In the genomic region with DNA sequence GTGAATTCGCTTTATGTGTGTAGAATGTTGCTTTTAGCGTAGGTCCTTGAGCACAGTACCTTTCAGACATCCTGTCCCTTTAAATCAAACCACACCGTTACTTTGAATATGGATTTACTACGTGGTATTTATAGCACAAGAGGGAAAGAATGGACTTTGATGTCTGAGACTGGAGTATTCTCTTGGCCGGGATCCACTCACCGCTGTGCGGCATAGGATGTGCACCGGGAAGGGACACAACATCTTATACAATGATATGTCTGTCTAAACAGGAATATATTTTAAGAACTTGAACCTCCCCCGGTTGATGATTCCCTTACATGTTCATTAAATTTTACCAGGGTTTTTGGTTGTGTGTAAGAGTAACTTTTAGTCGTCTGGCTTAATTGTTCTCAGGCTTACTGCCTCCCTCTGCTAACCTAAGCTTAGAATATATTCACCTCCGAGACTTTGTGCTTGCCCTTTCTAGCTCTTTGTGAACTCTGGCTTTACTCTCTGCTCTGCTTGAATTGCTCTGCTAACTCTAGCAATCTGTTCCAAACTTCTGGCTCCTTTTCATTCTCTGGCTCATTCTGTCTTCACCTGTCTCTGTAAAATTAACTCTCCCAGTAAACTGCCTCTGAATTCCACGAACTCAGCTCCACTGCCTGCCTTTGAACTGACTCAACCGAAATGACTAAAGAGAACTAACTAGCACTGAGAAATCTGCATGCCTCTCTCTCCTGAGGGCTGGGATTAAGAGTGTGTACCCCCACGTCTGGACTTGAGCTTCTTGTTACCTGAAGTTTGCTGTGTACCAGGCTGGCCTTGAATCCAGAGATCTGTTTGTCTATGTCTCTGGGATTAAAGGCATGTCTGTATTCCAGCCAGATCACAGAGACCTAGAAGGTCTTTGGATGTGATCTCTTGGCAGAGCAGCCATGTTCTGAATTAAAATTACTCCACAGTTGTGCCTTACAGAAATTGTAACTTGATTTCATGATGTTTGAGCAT, we compare ENCODE assay signal across 16 mouse cellular contexts. TPM values are rescaled to one million over a fixed set of nuclear protein-coding genes. Genes with fewer than 3 reads are reported as not detected.
DNase-seq lines count a peak whose midpoint lies in the region; ATAC-seq lines count a peak whose summit lies in the region.
"Had no signal": no experiment of that assay in that cellular context is flagged by ENCODE, and none has a peak within 500 bp of the region (broad histone marks: within the 10 kb centered on the region; RNA-seq: fewer than 3 reads in every experiment).

No protein-coding gene starts in this region.

- H3K36me3 ChIP-seq in kidney, embryonic 14.5 days (ENCODE audit: control insufficient read depth, insufficient read depth, low read length) = peaks cover 28% of the 10 kb centered on the region

- no peak overlapping the region for H3K27ac ChIP-seq in kidney, embryonic 14.5 days (ENCODE audit: low read depth, low read length)
- H3K27ac ChIP-seq: hindbrain, embryonic 15.5 days; liver, embryonic 14.5 days; neural tube, embryonic 13.5 days had no signal

- H3K4me3 ChIP-seq in kidney, embryonic 14.5 days (ENCODE audit: low read length) = no peak overlapping the region
- H3K4me3 ChIP-seq: hindbrain, embryonic 15.5 days; neural tube, embryonic 13.5 days had no signal

- no peak for ATAC-seq in kidney, embryonic 14.5 days (ENCODE audit: low FRiP score, low TSS enrichment)
- ATAC-seq: forebrain, embryonic 14.5 days had no signal

- no peak overlapping the region for H3K4me2 ChIP-seq in kidney, embryonic 14.5 days (replicated peaks; ENCODE audit: low read depth, low read length)
- H3K4me2 ChIP-seq: hindbrain, embryonic 15.5 days; neural tube, embryonic 13.5 days had no signal

- H3K9ac ChIP-seq in kidney, embryonic 14.5 days (ENCODE audit: low read depth, low read length) = no peak overlapping the region
- H3K9ac ChIP-seq: hindbrain, embryonic 15.5 days; liver, embryonic 14.5 days; neural tube, embryonic 13.5 days had no signal

- intact Hi-C loops in heart, postnatal 25 days (cut with DNase I) = no loop called here

- WGBS in kidney, embryonic 14.5 days = 82% methylated on average over 14 of the region's 14 CpGs

- peak; percentile 58 for DNase-seq in heart, adult 11 months
- DNase-seq in heart, postnatal 25 days (ENCODE audit: low spot score) = no peak
- peak; percentile 53 for DNase-seq in kidney, adult 11 months
- DNase-seq in kidney, adult 8-10 months = peak; percentile 48 to 78
- DNase-seq in skeletal muscle tissue, adult 2 months (ENCODE audit: low read depth, low spot score) = peak; percentile 37
- DNase-seq in thymus, postnatal 14 days = no peak
- DNase-seq in lung, postnatal 14 days = no peak
- DNase-seq: cerebellum, adult 18-20 months; gastrocnemius, postnatal 10 days; layer of hippocampus, postnatal 36 days; right cerebral cortex, postnatal 25 days had no signal

- H3K9me3 ChIP-seq in kidney, embryonic 14.5 days (ENCODE audit: control insufficient read depth, low read length) = no peaks in the 10 kb centered on the region
- H3K9me3 ChIP-seq: hindbrain, embryonic 15.5 days; neural tube, embryonic 13.5 days had no signal

- no peaks in the 10 kb centered on the region for H3K4me1 ChIP-seq in kidney, embryonic 14.5 days (ENCODE audit: control insufficient read depth, insufficient read depth, low read length)
- H3K4me1 ChIP-seq: hindbrain, embryonic 15.5 days; neural tube, embryonic 13.5 days had no signal

- H3K27me3 ChIP-seq in kidney, embryonic 14.5 days (ENCODE audit: control insufficient read depth, insufficient read depth, low read length) = no peaks in the 10 kb centered on the region
- H3K27me3 ChIP-seq: hindbrain, embryonic 15.5 days; neural tube, embryonic 13.5 days had no signal

RNA-seq across cellular contexts. Expression of a gene that starts 19.4 kb away (rescaled TPM):
- total RNA-seq in heart, postnatal 25 days (2021) = 1 to 10 TPM; 2.4 to 3.0 TPM
- polyA plus RNA-seq in kidney, embryonic 14.5 days (2014; fragmentation: Nextera tagmentation; extraction: Ambion mirVana) = 2.3 and 2.4 TPM in 2 replicates

RNA-seq across cellular contexts. Expression of a gene that starts 49.9 kb away (rescaled TPM):
- not detected for total RNA-seq in heart, postnatal 25 days (2021)
- 0.04 and 0.21 TPM in 2 replicates for polyA plus RNA-seq in kidney, embryonic 14.5 days (2014; fragmentation: Nextera tagmentation; extraction: Ambion mirVana)

Comparison
In these comparisons a context has a peak if more than half of its experiments do, and no peak if none do; other contexts are left out.
1. DNase-seq: peak in heart, adult 11 months (single experiment), kidney, adult 11 months (single experiment), kidney, adult 8-10 months (2 of 2) and skeletal muscle tissue, adult 2 months (single experiment); none in heart, postnatal 25 days (single experiment), thymus, postnatal 14 days (single experiment) and lung, postnatal 14 days (single experiment).